Mouse (Mus musculus) thymus, postnatal 0 days (tissue): ENCODE measurements around the gene Thada. TPM values are rescaled to one million over a fixed set of nuclear protein-coding genes. Genes with fewer than 3 reads are reported as not detected.
"Not testable (repeated sequence)": the region's sequence is repeated elsewhere in the genome, so short reads cannot be mapped to it uniquely, and the experiment has no call there.

Source experiments
- DNase-seq: peaks from one replicate; pipeline ENCODE4 v3.0.0-alpha.2; 2015; ENCODE audit warnings: low spot score
- polyA plus RNA-seq: library from polyadenylated mRNA; unstranded; fragments of >200 nt; fragmentation: Nextera tagmentation; extraction: Ambion mirVana; gene quantifications from 2 replicates; pipeline ENCODE4 v1.2.1, GENCODE M21; 2015

The Thada gene
- polyA plus RNA-seq, 1 experiment from 2014 or later: 12.3 TPM

DNA sequence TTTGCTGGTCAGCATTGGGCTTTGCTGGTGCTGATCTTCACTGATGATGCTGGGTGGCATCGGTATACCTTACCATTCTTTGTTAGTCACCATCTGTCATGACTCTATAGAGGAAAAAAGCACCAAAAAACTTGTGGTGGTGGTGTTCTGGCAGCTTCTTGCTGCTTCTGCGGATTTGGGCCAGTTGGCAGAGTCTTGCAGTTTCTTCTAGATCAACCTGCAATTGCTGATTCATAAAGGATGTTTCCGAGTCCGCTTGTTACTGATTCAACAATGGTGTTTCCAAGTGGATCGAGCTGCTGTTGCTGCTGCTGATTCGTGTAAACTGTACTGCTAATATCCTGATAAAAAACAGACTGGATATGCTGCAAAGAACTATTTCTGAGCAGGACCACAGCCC lies 168.0 kb downstream of the Thada start:
- no peak for DNase-seq

DNA sequence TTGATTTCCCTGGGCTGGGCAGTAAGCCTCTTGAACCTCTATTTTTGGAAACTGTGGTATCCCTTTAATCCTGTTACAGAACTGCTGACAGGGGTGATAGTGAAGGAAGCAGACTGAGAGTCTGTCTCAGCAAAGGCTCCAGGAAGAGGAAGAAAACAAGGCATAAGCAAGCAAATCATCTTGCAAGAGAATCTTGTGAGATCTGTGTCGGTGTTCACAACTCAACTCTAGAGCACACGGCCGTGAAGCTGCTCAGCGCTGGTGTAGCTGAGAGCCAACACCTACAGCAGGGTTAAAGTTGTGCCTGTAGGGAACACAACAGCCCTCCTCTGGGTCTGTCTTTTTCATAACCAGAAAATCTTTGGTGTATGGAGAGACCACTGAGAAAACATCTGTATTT lies 172.8 kb downstream of the Thada start:
- DNase-seq: no peak

GRCm38 (mm10) chr17:84291228-84291627 lies 174.8 kb downstream of the Thada start:
- DNase-seq: not testable (repeated sequence)

GRCm38 (mm10) chr17:84287675-84288420 lies 178.2 kb downstream of the Thada start:
- no peak for DNase-seq

GRCm38 (mm10) chr17:84286536-84286935 lies 179.5 kb downstream of the Thada start:
- DNase-seq: no peak

DNA sequence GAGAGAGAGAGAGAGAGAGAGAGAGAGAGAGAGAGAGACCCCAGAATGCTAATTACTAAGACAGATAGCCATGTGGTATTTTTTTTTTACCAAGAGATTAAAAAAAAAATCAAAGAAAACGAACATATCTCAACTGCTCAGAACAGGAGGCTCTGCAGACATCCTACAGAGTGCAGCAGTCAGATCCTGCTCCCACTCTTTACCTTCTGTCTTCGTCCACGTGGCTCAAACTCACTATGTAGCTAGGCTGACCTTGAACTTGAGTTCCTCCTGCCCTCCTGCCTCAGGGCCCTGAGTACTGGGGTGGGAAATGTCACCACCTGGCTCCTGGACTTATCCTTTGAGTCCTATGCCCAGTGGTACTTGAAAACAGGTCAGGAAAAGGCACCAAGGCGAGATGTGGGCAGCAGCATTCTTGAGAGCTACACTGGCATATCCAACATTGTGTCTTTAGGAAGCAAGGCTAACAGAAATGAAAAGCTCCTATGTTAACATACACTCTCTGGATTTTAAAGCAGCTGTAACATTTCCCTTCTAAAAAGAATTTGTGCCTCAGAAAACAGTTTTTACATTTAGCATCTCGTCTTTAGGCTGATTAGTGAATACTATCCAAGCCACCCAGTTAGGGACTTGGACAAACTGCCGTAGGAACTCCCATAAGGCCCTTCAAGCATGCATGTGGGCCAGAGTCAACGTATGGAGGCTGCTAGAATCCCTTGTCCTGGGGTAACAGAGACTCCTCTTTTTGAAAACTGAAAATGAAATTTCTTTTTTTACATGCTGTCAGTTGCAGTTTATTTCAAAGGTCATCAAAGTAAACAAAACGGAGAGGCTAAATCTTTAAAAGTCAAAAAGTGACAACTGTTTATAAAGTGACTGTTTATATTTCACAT lies 183.4 kb downstream of the Thada start:
- no peak for DNase-seq

DNA sequence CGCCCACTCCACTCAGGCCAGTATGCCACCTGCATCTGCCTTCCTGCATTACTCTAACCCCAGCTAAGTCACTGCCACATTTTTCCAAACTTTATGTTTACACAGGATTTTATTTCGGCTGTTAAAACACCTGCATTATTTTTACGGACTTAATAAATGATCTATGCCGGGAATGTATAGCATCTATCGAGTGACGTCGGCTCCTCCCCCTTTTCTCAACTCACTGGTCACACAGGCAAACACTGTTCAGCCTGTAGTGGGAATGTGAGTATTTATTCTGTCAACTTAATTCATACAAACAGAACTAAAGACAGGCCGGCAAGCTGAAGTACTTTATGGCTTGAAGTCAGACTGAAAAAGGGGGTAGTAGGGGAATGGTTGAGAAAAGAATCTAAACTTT lies 187.0 kb downstream of the Thada start:
- DNase-seq: no peak

DNA sequence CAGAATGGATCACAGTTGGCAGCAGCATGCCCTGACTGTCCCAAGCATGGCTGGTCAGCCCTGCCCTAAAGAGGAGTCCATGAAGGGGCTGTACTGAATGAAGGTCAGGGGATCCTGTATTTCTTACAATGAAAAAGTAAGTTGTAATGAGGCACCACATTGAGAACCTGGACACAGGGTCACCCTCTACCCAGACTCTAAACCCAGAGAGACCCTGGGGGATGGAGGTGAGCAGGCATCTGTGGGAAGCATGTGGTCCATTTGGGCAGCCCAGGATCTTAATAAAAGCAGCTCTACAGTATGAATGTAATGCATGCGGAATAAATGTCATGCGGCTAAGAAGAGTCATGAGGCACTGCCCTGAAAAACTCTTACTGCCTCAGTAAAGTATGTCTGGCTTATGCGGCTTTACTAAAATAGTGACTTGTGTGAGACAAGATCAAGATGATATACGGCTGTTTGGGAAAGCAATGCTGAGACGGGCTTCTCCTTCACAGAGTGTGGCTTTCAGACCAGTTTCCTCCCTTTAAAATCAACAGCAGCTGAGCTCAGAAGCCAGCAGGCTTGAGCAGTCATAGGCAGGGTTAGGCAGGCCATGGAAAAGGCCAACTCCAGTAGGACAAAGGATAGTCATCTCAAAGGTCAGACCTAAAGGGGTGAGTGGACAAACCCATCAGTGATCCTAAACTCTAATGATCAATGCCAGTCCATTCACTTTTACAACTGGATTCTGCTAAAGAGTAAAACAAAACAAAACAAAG lies 187.6 kb downstream of the Thada start:
- DNase-seq: no peak

DNA sequence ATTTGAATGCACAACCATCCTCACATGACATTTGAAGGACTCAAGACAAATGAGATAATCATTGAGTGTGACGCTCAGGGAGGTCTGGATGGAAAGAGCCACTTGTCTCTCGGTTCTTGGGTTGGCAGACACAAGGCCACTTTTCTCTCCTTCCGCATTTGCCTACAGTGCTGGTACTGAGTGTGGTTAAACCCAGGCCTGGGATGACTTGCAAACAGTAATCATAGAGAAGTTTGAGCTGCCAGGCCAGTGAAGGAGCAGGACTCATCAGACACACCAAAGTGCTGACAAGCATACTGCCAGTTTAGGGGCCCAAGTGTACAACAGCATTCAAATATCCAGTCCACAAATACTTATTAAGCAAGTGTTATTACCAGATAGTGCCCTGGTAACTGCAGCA lies 191.0 kb downstream of the Thada start:
- DNase-seq: no peak

GRCm38 (mm10) chr17:84274163-84274562 lies 191.8 kb downstream of the Thada start:
- no peak for DNase-seq

GRCm38 (mm10) chr17:84272557-84273261 lies 193.3 kb downstream of the Thada start:
- peak; percentile 32 for DNase-seq

DNA sequence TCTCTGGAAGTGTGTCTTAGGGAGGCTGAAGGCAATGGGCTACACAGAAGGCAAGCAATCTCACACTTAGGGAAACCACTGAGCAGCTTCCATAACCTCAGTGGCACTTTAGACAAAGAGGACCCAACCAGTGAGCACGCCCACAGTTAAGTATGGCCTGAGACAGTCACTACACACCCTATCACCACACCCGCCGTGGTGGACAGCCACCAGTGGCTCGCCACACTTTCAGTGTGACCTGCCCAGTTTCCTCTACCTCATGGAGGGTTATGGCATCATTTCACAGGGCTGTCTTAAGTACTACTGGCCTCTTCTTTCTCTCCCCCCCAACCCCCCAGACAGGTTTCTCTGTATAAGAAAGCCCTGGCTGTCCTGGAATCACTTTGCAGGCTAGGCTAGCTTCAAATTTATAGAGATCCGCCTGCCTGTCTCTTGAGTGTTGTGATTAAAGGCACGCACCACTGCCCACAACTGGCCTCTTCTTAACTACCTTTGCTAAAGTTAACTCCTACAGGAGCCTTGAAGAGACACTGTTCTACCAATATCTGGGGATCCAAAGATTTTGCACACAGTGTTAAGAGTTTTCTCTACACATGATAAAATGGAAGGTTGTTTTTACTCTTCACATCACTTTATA lies 194.3 kb downstream of the Thada start:
- DNase-seq: no peak

GRCm38 (mm10) chr17:84269722-84270121 lies 196.3 kb downstream of the Thada start:
- DNase-seq: no peak

DNA sequence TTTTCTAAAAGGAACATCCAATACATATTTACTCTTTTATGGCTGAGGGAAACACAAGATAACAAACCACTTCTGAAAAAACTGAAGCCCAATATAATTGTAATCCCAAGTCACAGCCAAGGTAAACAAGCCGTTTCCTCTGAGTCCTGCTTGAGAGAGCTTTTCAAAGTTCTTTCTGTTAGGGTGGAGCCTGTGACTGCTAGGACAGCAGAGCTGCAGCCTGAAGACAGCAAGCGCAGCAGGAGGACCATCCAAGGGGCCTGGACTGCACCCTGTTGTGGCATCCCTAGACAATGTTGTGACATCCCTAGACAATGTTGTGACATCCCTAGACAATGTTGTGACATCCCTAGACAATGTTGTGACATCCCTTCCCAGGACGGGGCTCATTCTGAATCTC lies 197.6 kb downstream of the Thada start:
- no peak for DNase-seq

GRCm38 (mm10) chr17:84267456-84268074 lies 198.4 kb downstream of the Thada start:
- no peak for DNase-seq

DNA sequence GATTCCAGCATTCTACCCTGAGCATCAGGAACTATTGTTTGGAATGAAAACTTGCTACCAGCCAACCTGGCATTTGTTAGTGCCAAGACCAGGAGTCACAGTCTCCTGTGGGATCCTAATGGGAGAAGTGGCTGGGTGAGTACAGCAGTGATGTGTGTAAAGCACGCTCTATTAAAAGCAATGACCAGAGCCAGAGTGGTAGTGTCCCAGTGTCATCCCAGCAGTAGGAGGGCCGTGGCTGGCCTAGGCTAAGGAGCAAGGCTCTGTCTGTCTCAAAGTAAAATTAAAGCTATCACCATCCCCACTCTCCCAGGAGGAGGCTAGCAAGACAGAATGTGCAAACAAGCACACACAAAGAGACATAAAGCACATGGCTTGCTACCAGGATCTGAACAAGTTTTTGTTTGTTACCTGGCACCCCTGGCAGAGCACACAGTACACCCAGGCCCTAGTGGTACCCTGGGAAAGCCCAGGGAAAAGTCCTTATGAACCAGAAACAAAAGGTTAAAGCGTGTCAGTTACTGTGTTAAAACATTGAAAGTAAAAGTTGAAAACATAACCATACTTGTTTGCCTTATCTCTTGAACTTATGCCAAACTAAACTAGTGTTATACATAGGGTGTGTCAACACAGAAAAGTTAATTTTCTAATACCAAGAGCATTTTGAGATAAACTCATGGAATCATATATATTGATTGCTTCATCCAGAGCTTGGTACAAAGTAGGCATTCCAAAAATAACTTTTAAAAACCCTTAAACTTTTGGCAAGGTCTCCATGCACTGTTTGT lies 199.7 kb downstream of the Thada start:
- DNase-seq: no peak

DNA sequence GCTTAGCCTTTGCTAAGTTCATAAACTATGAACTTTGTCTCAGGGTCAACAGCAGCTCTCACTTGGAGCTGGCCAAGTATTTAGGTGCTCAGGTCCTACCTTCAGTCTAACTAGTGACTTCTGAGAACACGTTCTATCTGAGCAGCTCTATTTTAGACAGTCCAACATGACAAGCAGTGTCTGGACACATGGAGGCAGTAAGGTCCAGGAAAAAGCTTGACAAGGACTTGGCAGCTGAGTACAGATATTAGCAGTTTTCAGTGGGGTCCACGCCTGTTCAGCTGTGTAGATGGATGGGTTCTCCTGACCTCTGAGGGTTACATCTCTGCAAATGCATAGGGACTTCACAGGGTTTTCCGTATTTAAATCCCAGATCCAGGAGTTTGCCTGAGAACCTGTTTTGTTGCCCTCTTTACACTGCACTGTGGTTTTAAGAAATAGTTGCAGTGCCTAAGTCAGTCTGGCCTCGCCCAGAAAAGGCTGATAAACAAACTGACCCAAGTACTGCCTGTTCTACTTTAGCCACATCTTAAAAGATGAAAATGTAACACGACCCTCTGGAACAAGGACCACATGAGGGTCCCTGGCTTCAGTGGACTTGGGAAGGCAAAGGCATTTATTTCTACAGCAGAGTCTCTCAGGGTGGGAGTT lies 200.4 kb downstream of the Thada start:
- no peak for DNase-seq

DNA sequence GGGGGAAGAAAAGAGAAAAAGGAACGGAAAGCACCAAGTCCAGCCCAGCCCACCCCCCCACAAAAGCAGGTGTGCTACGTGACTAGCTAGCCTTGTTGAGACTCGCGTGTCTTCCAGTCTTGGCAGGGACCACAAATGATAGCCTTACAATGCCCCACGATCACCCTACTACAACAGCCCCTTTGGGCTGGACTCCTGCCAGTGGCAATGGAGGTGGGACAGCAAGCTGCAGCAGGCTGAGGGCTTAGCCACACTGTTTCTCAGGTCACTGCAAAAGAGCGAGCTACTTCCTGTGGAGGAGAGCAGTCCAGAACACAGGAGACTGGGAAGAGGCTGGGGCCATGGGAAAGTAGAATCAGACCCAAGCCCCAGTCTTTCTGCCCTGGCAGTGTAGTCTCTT lies 201.7 kb downstream of the Thada start:
- no peak for DNase-seq

GRCm38 (mm10) chr17:84263591-84263990 lies 202.4 kb downstream of the Thada start:
- no peak for DNase-seq
